Mouse (Mus musculus) thymus, postnatal 10 days (tissue): ENCODE results near the gene Rab3ip.

Experiments
- DNase-seq, 2 experiments: peaks; one replicate each; pipeline ENCODE4 v3.0.0; 2021; ENCODE audit warnings: low spot score in 2 of 2

Rab3ip gene

GRCm38 (mm10) chr10:116871329-116872015 lies 79.1 kb downstream of the Rab3ip start:
- DNase-seq = no peak

DNA sequence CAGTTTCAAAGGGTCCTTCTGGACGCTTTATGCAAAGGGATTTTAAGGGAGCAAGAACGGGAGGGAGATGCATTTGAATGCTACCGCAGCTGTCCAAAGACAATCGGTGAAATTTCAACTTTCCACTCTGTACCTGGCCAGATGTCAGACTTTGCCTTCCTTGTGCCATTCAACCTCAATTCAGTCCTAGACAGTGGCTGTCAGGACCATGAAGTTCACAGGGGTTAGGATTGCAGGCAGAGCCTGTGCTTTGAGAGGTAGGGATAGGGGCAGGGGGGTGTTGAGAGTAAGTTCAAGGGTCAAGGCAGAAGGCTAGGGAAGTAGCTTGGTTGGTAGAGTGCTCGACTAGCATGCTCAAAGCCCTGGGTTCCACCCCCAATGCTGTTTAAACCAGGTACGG lies 79.8 kb downstream of the Rab3ip start:
- DNase-seq = no peak
